Comparison of ENCODE assay signal across 9 mouse cellular contexts in genomic region chr1:169238671-169239090, GRCm38 (mm10).
DNase-seq lines count a peak whose midpoint lies in the region; ATAC-seq lines count a peak whose summit lies in the region.
"Had no signal": no experiment of that assay in that cellular context is flagged by ENCODE, and none has a peak within 500 bp of the region (broad histone marks: within the 10 kb centered on the region; RNA-seq: fewer than 3 reads in every experiment).

No protein-coding gene starts in this region.

- no peak overlapping the region; the same call in 1 of the 2 replicates for H3K9ac ChIP-seq in limb, embryonic 13.5 days

- H3K4me2 ChIP-seq in limb, embryonic 13.5 days (replicated peaks): peak overlapping the region; percentile 58

- H3K9me3 ChIP-seq in heart, embryonic 10.5 days: no peaks in the 10 kb centered on the region
- H3K9me3 ChIP-seq in limb, embryonic 13.5 days: no peaks in the 10 kb centered on the region

- intact Hi-C loops in heart, postnatal 36 days (cut with DNase I): no loop called here

- H3K36me3 ChIP-seq in heart, embryonic 10.5 days: no peaks in the 10 kb centered on the region
- no peaks in the 10 kb centered on the region for H3K36me3 ChIP-seq in limb, embryonic 13.5 days

- no peaks in the 10 kb centered on the region for H3K27me3 ChIP-seq in heart, embryonic 10.5 days (ENCODE audit: insufficient read depth, poor library complexity, severe bottlenecking)
- H3K27me3 ChIP-seq in limb, embryonic 13.5 days: no peaks in the 10 kb centered on the region

- H3K27ac ChIP-seq in heart, embryonic 10.5 days: no peak overlapping the region
- no peak overlapping the region; the same call in 1 of the 2 replicates for H3K27ac ChIP-seq in limb, embryonic 13.5 days

- DNase-seq in heart, embryonic 10.5 days (ENCODE audit: low spot score): no peak
- no peak for DNase-seq in heart, postnatal 36 days
- DNase-seq in adrenal gland, adult 8-10 months: peak; percentile 35
- peak; percentile 86 for DNase-seq in hindlimb bud, embryonic 11.5 days (ENCODE audit: extremely low spot score, low read depth, low spot score)
- DNase-seq in layer of hippocampus, postnatal 36 days: no peak
- no peak for DNase-seq in left cerebral cortex, adult 8-10 months (ENCODE audit: low spot score in 2 of 2)
- DNase-seq in layer of hippocampus, postnatal 14 days (ENCODE audit: low spot score in 2 of 2): no peak
- DNase-seq: thymus, postnatal 36 days had no signal

- peaks cover 36% of the 10 kb centered on the region for H3K4me1 ChIP-seq in heart, embryonic 10.5 days
- H3K4me1 ChIP-seq in limb, embryonic 13.5 days: peaks cover 36% of the 10 kb centered on the region

- ATAC-seq in limb, embryonic 13.5 days (ENCODE audit: low FRiP score, low read depth): peak; percentile 71; the same call in 1 of the 2 replicates

- H3K4me3 ChIP-seq in heart, embryonic 10.5 days: peak overlapping the region; percentile 39; the same call in 1 of the 2 replicates
- H3K4me3 ChIP-seq in limb, embryonic 13.5 days: peak overlapping the region; percentile 18; the same call in 1 of the 2 replicates

- 14% methylated on average over 16 of the region's 16 CpGs for WGBS in heart, embryonic 10.5 days
- WGBS in limb, embryonic 13.5 days: 1% methylated on average over 16 of the region's 16 CpGs

Comparison
In these comparisons a context has a peak if more than half of its experiments do, and no peak if none do; other contexts are left out.
1. DNase-seq: peak in adrenal gland, adult 8-10 months (single experiment) and hindlimb bud, embryonic 11.5 days (single experiment); none in heart, embryonic 10.5 days (single experiment), heart, postnatal 36 days (0 of 2), layer of hippocampus, postnatal 36 days (0 of 2), left cerebral cortex, adult 8-10 months (0 of 2) and layer of hippocampus, postnatal 14 days (0 of 2).